Mouse (Mus musculus): ENCODE measurements around the gene Tfpi. TPM values are rescaled to one million over a fixed set of nuclear protein-coding genes. Genes with fewer than 3 reads are reported as not detected.

Gene Tfpi
- 12.4 and 23.2 TPM in 2 replicates for polyA plus RNA-seq (2011; ENCODE audit: insufficient read depth, insufficient read length, low replicate concordance, missing spikeins)

DNA sequence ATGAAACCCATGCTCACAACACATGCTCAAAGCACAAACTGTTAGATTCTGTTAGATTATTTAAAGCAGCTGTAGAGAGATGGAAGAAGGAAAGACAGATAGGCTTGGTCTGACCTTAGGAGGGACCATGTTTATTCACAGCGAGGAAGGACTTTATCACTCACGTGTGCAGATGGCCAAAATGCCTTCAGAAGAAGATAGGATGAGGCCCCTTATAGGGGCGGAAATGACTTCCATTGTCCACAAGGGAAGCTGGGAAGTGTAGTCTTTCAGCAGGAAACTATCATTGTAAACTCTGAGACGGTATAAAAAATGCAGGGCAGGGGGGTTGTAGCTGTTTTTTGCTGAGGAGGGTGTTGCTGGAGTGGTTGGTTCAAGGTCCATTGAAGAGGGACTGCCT is at the start of gene Tfpi:
Gene Tfpi (minus strand): TSS at position 199 of the 400 bp plus-strand sequence.
- TF ChIP-seq POLR2A (IDR thresholded peaks at IDR 0.05; ENCODE audit: borderline replicate concordance, control insufficient read depth, low read depth, low read length), result no peak
- TF ChIP-seq CTCF (IDR thresholded peaks at IDR 0.05; ENCODE audit: control insufficient read depth, insufficient read depth, low read length), result no peak
- Histone ChIP-seq H3K4me1 (ENCODE audit: control insufficient read depth, insufficient read depth, low read length) (no peaks in the 10 kb centered on the region), H3K4me3 (replicated peaks; ENCODE audit: control insufficient read depth, low read depth, low read length) (no peak within 1 kb of the TSS), H3K27ac (ENCODE audit: control insufficient read depth, insufficient read depth, low read depth, low read length, poor library complexity) (no peak within 1 kb of the TSS)
- WGBS, result 47% methylated on average over 4 of the region's 4 CpGs

DNA sequence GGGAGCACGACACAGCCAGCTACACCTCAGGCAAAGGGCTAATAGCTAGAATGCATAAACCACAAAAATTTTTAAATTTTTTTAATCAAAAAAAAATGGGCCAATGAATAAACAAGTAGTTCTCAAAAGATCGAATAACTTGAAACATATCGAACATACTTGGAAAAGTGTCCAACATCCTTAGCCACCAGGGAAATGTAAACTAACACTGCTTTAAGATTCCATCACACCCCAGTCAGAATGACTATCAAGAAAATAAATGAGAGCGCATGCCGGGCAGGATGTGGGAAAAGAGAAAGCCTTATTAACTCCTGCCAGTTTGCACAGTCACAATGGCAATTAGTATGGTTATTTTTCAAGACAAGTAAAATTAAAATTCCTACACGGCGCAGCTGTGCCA is 49.6 kb upstream of the Tfpi start:
- no peaks in the 10 kb centered on the region; the same call in 1 of the 2 replicates for H3K4me1 ChIP-seq (ENCODE audit: control insufficient read depth, insufficient read depth, low read length)
- 87% methylated on average over 7 of the region's 7 CpGs for WGBS
- H3K27ac ChIP-seq (ENCODE audit: control insufficient read depth, insufficient read depth, low read depth, low read length, poor library complexity), result no peak overlapping the region
- TF ChIP-seq CTCF (IDR thresholded peaks at IDR 0.05; ENCODE audit: control insufficient read depth, insufficient read depth, low read length), result no peak
- TF ChIP-seq POLR2A (IDR thresholded peaks at IDR 0.05; ENCODE audit: borderline replicate concordance, control insufficient read depth, low read depth, low read length), result no peak
- no peak overlapping the region for H3K4me3 ChIP-seq (replicated peaks; ENCODE audit: control insufficient read depth, low read depth, low read length)

DNA sequence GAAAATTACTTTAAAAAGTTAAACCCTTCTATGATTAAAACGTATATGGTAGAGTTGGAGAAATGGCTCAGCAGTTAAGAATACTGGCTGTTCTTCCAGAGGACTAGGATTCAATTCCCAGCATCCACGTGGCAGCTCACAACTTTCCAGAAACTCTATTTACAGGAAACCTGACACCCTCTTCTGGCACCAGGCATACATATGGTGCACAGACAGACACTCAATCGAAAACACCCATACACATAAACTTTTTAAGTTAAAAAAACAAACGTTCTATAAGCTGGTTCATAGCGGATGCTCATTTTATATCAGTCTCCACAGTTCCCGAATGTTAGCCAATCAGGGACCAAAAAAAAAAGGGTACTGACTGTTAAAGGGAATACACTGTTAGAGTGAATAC is 49.2 kb upstream of the Tfpi start:
- Histone ChIP-seq H3K27ac (ENCODE audit: control insufficient read depth, insufficient read depth, low read depth, low read length, poor library complexity) (no peak overlapping the region), H3K4me3 (replicated peaks; ENCODE audit: control insufficient read depth, low read depth, low read length) (no peak overlapping the region), H3K4me1 (ENCODE audit: control insufficient read depth, insufficient read depth, low read length) (no peaks in the 10 kb centered on the region; the same call in 1 of the 2 replicates)
- WGBS, result 70% methylated on average over 6 of the region's 6 CpGs
- TF ChIP-seq POLR2A (IDR thresholded peaks at IDR 0.05; ENCODE audit: borderline replicate concordance, control insufficient read depth, low read depth, low read length) (no peak), CTCF (IDR thresholded peaks at IDR 0.05; ENCODE audit: control insufficient read depth, insufficient read depth, low read length) (no peak)

DNA sequence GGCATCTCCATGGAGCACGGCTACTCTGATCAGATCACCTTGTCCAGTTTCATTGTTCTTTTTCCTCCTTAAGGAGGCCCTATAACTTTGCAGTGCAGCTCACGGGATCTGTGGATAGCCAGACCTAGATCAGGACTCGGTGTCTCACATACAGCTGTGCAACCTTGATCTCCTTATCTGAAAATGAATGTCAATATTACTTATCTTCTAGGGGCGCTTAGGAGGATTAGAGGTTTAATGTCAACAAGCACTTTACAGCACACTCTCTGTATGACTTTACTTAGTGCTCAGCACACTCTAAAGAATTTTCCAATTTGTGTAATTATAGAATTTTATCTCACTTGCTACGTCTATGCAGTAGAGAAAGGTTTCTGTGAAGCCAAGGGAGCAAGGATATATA is 48.5 kb upstream of the Tfpi start:
- H3K4me1 ChIP-seq (ENCODE audit: control insufficient read depth, insufficient read depth, low read length), result no peaks in the 10 kb centered on the region
- 74% methylated on average over 5 of the region's 5 CpGs for WGBS
- H3K4me3 ChIP-seq (replicated peaks; ENCODE audit: control insufficient read depth, low read depth, low read length), result no peak overlapping the region
- no peak overlapping the region for H3K27ac ChIP-seq (ENCODE audit: control insufficient read depth, insufficient read depth, low read depth, low read length, poor library complexity)
- TF ChIP-seq CTCF (IDR thresholded peaks at IDR 0.05; ENCODE audit: control insufficient read depth, insufficient read depth, low read length) (no peak), POLR2A (IDR thresholded peaks at IDR 0.05; ENCODE audit: borderline replicate concordance, control insufficient read depth, low read depth, low read length) (no peak)

DNA sequence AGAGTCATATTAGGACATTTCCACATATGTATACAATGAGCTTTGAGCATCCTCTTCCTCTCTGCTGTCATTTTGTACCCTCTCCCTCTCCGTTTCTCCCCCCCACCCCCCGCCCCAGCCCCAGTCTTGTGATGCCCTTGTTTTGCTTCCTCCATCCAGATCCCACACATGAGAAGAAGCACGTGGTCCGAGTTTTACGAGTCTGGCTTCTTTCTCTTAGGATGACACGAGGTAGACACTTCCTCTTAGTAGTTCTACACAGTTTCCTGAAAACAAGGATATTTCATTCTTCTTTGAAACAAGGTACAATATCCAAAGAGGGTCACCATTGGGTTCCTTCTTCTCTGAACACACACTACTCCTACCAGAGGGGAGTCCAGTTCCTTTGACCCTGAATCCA is 47.4 kb upstream of the Tfpi start:
- no peaks in the 10 kb centered on the region for H3K4me1 ChIP-seq (ENCODE audit: control insufficient read depth, insufficient read depth, low read length)
- no peak overlapping the region for H3K27ac ChIP-seq (ENCODE audit: control insufficient read depth, insufficient read depth, low read depth, low read length, poor library complexity)
- 19% methylated on average over 6 of the region's 6 CpGs for WGBS
- no peak overlapping the region for H3K4me3 ChIP-seq (replicated peaks; ENCODE audit: control insufficient read depth, low read depth, low read length)
- no peak for TF ChIP-seq CTCF (IDR thresholded peaks at IDR 0.05; ENCODE audit: control insufficient read depth, insufficient read depth, low read length)

DNA sequence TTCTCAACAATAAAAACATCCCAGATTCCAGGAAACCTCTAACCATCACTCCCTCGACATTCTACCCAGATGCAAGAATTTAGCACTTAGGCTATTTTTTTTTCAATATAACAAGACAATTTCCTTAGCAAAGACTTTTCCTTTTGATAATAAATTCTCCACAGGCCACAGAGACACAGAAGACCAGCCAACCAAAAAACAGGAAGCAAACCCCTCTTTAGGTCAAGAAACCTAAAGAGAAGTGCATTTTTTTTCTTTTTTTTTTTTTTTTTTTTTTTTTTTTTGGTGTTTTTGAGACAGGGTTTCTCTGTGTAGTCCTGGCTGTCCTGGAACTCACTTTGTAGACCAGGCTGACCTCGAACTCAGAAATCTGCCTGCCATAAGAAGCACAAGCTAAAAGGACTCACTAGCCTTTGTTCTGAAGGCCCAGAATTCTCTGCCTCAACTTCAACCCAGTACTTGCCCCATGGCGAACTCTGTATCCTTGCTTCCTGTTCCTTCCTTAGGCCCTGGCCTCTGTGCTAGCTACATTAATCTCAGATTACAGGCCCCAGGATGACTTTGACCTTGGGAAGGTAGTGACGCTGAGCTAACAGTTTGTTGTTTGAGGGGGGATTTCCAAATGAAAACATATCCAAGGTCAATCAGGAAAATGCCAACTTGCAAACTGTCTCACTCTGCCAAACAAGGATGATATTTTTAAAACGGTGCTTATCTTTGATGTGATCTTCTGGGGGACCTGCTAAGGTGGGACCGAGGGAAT is 46.7 kb upstream of the Tfpi start:
- no peak overlapping the region for H3K27ac ChIP-seq (ENCODE audit: control insufficient read depth, insufficient read depth, low read depth, low read length, poor library complexity)
- H3K4me1 ChIP-seq (ENCODE audit: control insufficient read depth, insufficient read depth, low read length), result no peaks in the 10 kb centered on the region
- TF ChIP-seq POLR2A (IDR thresholded peaks at IDR 0.05; ENCODE audit: borderline replicate concordance, control insufficient read depth, low read depth, low read length), result no peak
- no peak for TF ChIP-seq CTCF (IDR thresholded peaks at IDR 0.05; ENCODE audit: control insufficient read depth, insufficient read depth, low read length)
- H3K4me3 ChIP-seq (replicated peaks; ENCODE audit: control insufficient read depth, low read depth, low read length), result no peak overlapping the region
- 44% methylated on average over 6 of the region's 6 CpGs for WGBS

DNA sequence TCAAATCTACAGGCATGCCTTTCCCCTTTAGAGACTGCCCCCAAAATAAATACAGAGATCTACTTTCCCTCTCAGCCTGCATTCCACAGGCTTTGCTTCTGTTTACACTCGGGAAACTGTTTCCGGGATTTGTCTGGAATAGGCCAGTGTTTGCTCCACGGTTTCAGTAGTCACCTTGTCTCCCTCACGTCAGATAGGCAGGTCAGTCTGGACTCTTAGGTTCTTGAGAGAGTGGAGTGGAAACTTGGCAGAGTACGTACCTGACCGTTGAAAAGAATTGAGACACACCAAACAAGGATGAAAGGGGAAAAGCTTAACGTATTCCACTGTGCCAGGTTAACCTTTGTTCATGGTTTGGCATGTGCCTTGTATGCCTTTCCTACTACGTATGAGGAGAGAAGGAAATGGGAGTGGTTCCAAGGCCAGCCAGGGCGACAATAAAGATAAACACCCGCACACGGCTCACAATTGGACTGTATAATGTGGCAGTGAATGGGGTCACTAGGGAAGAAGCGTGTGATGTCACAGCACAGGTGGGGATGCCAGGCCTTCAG is 43.0 kb upstream of the Tfpi start:
- TF ChIP-seq POLR2A (IDR thresholded peaks at IDR 0.05; ENCODE audit: borderline replicate concordance, control insufficient read depth, low read depth, low read length) (no peak), CTCF (IDR thresholded peaks at IDR 0.05; ENCODE audit: control insufficient read depth, insufficient read depth, low read length) (no peak)
- no peak overlapping the region for H3K4me3 ChIP-seq (replicated peaks; ENCODE audit: control insufficient read depth, low read depth, low read length)
- H3K27ac ChIP-seq (ENCODE audit: control insufficient read depth, insufficient read depth, low read depth, low read length, poor library complexity), result no peak overlapping the region
- 83% methylated on average over 12 of the region's 12 CpGs for WGBS
- H3K4me1 ChIP-seq (ENCODE audit: control insufficient read depth, insufficient read depth, low read length), result no peaks in the 10 kb centered on the region

DNA sequence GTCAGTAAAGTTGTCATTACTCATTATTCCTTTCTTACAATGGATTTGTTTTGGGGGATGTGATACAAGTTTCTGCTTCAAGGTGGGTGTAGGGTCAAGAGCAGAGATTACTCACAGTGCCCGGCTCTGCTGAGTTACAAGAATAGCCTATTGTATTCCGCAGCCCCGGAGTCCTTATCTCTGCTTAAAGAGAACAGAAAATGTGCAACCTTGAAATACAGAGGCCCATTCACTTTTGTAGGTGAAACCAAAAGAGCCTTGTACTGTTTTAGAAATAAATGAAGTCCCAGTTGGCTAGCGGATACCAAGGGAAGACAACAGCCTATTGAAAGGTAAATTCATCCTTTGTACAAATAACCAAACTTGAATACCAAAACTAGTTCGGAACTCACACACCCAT is 42.2 kb upstream of the Tfpi start:
- no peak overlapping the region for H3K27ac ChIP-seq (ENCODE audit: control insufficient read depth, insufficient read depth, low read depth, low read length, poor library complexity)
- TF ChIP-seq POLR2A (IDR thresholded peaks at IDR 0.05; ENCODE audit: borderline replicate concordance, control insufficient read depth, low read depth, low read length) (no peak), CTCF (IDR thresholded peaks at IDR 0.05; ENCODE audit: control insufficient read depth, insufficient read depth, low read length) (no peak)
- no peaks in the 10 kb centered on the region for H3K4me1 ChIP-seq (ENCODE audit: control insufficient read depth, insufficient read depth, low read length)
- H3K4me3 ChIP-seq (replicated peaks; ENCODE audit: control insufficient read depth, low read depth, low read length), result no peak overlapping the region
- WGBS, result 88% methylated on average over 5 of the region's 5 CpGs

Data from bone marrow, adult 2 months (tissue).